Mouse (Mus musculus): ENCODE measurements around the gene Uap1.
A peak's percentile ranks its signal among the peaks of the same experiment; 100 is the strongest.

Uap1 gene

GRCm38 (mm10) chr1:170174814-170175332, at the start of gene Uap1:
Uap1 (minus strand) TSS chr1:170174957.
- peak; percentile 95 for DNase-seq (ENCODE audit: low read depth, low spot score)

- no peak for DNase-seq (ENCODE audit: low read depth, low spot score)
Observed at GRCm38 (mm10) chr1:170223276-170223675, 48.5 kb upstream of the Uap1 start.

- DNase-seq (ENCODE audit: low read depth, low spot score): no peak
Observed at GRCm38 (mm10) chr1:170220351-170220750, 45.6 kb upstream of the Uap1 start.

GRCm38 (mm10) chr1:170218091-170218884, 43.5 kb upstream of the Uap1 start:
- peak; percentile 20 for DNase-seq (ENCODE audit: low read depth, low spot score)

- no peak for DNase-seq (ENCODE audit: low read depth, low spot score)
Observed at GRCm38 (mm10) chr1:170215590-170215989, 40.8 kb upstream of the Uap1 start.

- DNase-seq (ENCODE audit: low read depth, low spot score): peak; percentile 73
Observed at GRCm38 (mm10) chr1:170214757-170215522, 40.2 kb upstream of the Uap1 start, which contains the start of gene Uhmk1. Uhmk1 (minus strand) TSS chr1:170215397.

- no peak for DNase-seq (ENCODE audit: low read depth, low spot score)
Observed at GRCm38 (mm10) chr1:170214383-170214756, 39.6 kb upstream of the Uap1 start.

- DNase-seq (ENCODE audit: low read depth, low spot score): no peak
Observed at GRCm38 (mm10) chr1:170213181-170213879, 38.6 kb upstream of the Uap1 start.

- DNase-seq (ENCODE audit: low read depth, low spot score): no peak
Observed at GRCm38 (mm10) chr1:170206395-170206794, 31.6 kb upstream of the Uap1 start.

GRCm38 (mm10) chr1:170200379-170200778, 25.6 kb upstream of the Uap1 start:
- DNase-seq (ENCODE audit: low read depth, low spot score): peak; percentile 16

- DNase-seq (ENCODE audit: low read depth, low spot score): no peak
Observed at GRCm38 (mm10) chr1:170196211-170196610, 21.5 kb upstream of the Uap1 start.

GRCm38 (mm10) chr1:170191925-170192324, 17.2 kb upstream of the Uap1 start:
- DNase-seq (ENCODE audit: low read depth, low spot score): no peak

- no peak for DNase-seq (ENCODE audit: low read depth, low spot score)
Observed at GRCm38 (mm10) chr1:170190225-170190624, 15.5 kb upstream of the Uap1 start.

GRCm38 (mm10) chr1:170188601-170189000, 13.8 kb upstream of the Uap1 start:
- DNase-seq (ENCODE audit: low read depth, low spot score): no peak

- no peak for DNase-seq (ENCODE audit: low read depth, low spot score)
Observed at GRCm38 (mm10) chr1:170186531-170186930, 11.8 kb upstream of the Uap1 start.

GRCm38 (mm10) chr1:170185137-170185536, 10.4 kb upstream of the Uap1 start:
- DNase-seq (ENCODE audit: low read depth, low spot score): no peak

- DNase-seq (ENCODE audit: low read depth, low spot score): no peak
Observed at GRCm38 (mm10) chr1:170182706-170183105, 7.9 kb upstream of the Uap1 start.

GRCm38 (mm10) chr1:170176661-170177239, 2.0 kb upstream of the Uap1 start:
- DNase-seq (ENCODE audit: low read depth, low spot score): no peak

- no peak for DNase-seq (ENCODE audit: low read depth, low spot score)
Observed at GRCm38 (mm10) chr1:170175848-170176247, 1.1 kb upstream of the Uap1 start.

GRCm38 (mm10) chr1:170173991-170174813, 555 bp downstream of the Uap1 start:
- peak; percentile 10 for DNase-seq (ENCODE audit: low read depth, low spot score)

GRCm38 (mm10) chr1:170167781-170168180, 7.0 kb downstream of the Uap1 start:
- no peak for DNase-seq (ENCODE audit: low read depth, low spot score)
